Mouse (Mus musculus) midbrain, postnatal 0 days (tissue): Measurements from ENCODE around the gene Ddx10. TPM values are rescaled to one million over a fixed set of nuclear protein-coding genes. Genes with fewer than 3 reads are reported as not detected.

Source experiments
- ATAC-seq: fragments of 200-750 bp; cut with Nextera tagmentation; 2 replicates; pipeline ENCODE4 v1.8.0; 2017; ENCODE audit warnings: moderate number of reproducible peaks, mild to moderate bottlenecking, moderate TSS enrichment, moderate library complexity; ENCODE audit not compliant: low FRiP score
- DNase-seq: peaks from one replicate; pipeline ENCODE4 v3.0.0-alpha.2; 2015; ENCODE audit warnings: low spot score
- H3K27ac ChIP-seq: fragments of 300-500 bp; sonication (generic); 2 replicates; pipeline ENCODE4 v1.5.1; 2014; ENCODE audit warnings: low read depth, mild to moderate bottlenecking, low read length, mixed read lengths
- H3K27me3 ChIP-seq: fragments of 300-500 bp; sonication (generic); 2 replicates; pipeline ENCODE4 v1.6.1; 2014; ENCODE audit warnings: low read length, control low read depth, mixed read lengths; ENCODE audit not compliant: insufficient read depth
- H3K36me3 ChIP-seq: fragments of 300-500 bp; sonication (generic); 2 replicates; pipeline ENCODE4 v1.6.1; 2014; ENCODE audit warnings: low read length, control low read depth, mixed read lengths; ENCODE audit not compliant: insufficient read depth
- H3K4me1 ChIP-seq: fragments of 300-500 bp; sonication (generic); 2 replicates; pipeline ENCODE4 v1.6.1; 2014; ENCODE audit warnings: mild to moderate bottlenecking, control low read depth, antibody characterized with exemption, low read length, mixed read lengths; ENCODE audit not compliant: insufficient read depth
- H3K4me2 ChIP-seq: fragments of 300-500 bp; sonication (generic); 2 replicates; pipeline ENCODE4 v1.6.1; 2014; ENCODE audit warnings: low read depth, mild to moderate bottlenecking, low read length, mixed read lengths; ENCODE audit not compliant: poor library complexity, severe bottlenecking
- H3K4me3 ChIP-seq: fragments of 300-500 bp; sonication (generic); 2 replicates; pipeline ENCODE4 v1.5.1; 2014; ENCODE audit warnings: low read depth, mild to moderate bottlenecking, low read length, moderate library complexity
- H3K9ac ChIP-seq: fragments of 300-500 bp; sonication (generic); replicated peaks from 2 replicates; pipeline ENCODE4 v1.6.1; 2014; ENCODE audit warnings: mild to moderate bottlenecking, low read length, moderate library complexity, mixed read lengths; ENCODE audit not compliant: poor library complexity, severe bottlenecking
- H3K9me3 ChIP-seq: fragments of 300-500 bp; sonication (generic); 2 replicates; pipeline ENCODE4 v1.6.1; 2016; ENCODE audit warnings: low read length, control low read depth
- CTCF ChIP-seq: IDR thresholded peaks from 2 replicates; pipeline ENCODE4 v1.5.1; 2016; ENCODE audit warnings: antibody characterized with exemption, mild to moderate bottlenecking
- WGBS: fragments of 180-500 bp; shearing (Covaris S2); extraction: QIAGEN DNeasy Blood & Tissue Kit; methylation state at CpG from one replicate; pipeline ENCODE4 v1.1.7; 2014; 5-methylcytosine and 5-hydroxymethylcytosine counted together
- polyA plus RNA-seq: library from polyadenylated mRNA; unstranded; fragments of >200 nt; fragmentation: Nextera tagmentation; extraction: Ambion mirVana; gene quantifications from 2 replicates; pipeline ENCODE4 v1.2.1, GENCODE M21; 2015
- total RNA-seq: library from RNA; depleted of rRNA; stranded (reverse); fragments of >200 nt; gene quantifications from 2 replicates; pipeline ENCODE4 v1.2.3, GENCODE M21; 2014

Ddx10 gene
- total and polyA plus RNA-seq, 2 experiments from 2014 or later, result 10.0 to 19.3 TPM

GRCm38 (mm10) chr9:53095319-53096165 lies 152.3 kb downstream of the Ddx10 start:
- ATAC-seq (no peak), DNase-seq (peak; percentile 42)
- Histone ChIP-seq H3K27ac (no peak overlapping the region), H3K4me1 (no peaks in the 10 kb centered on the region), H3K36me3 (no peaks in the 10 kb centered on the region), H3K9me3 (no peaks in the 10 kb centered on the region), H3K4me2 (no peak overlapping the region), H3K27me3 (no peaks in the 10 kb centered on the region), H3K4me3 (no peak overlapping the region), H3K9ac (no peak overlapping the region)
- no peak for TF ChIP-seq CTCF
- 82% methylated on average over 5 of the region's 5 CpGs for WGBS

- 93% methylated on average over 7 of the region's 7 CpGs for WGBS
- DNase-seq (peak; percentile 40), ATAC-seq (no peak)
- H3K27ac ChIP-seq, result no peak overlapping the region
- TF ChIP-seq CTCF, result no peak
- H3K27me3 ChIP-seq, result no peaks in the 10 kb centered on the region
- H3K4me2 ChIP-seq, result no peak overlapping the region
- H3K36me3 ChIP-seq, result no peaks in the 10 kb centered on the region
- H3K9me3 ChIP-seq, result no peaks in the 10 kb centered on the region
- H3K9ac ChIP-seq, result no peak overlapping the region
- no peaks in the 10 kb centered on the region for H3K4me1 ChIP-seq
- H3K4me3 ChIP-seq, result no peak overlapping the region
Measured at GRCm38 (mm10) chr9:53094536-53094935, 153.3 kb downstream of the Ddx10 start.

- Histone ChIP-seq H3K9me3 (no peaks in the 10 kb centered on the region), H3K4me1 (no peaks in the 10 kb centered on the region), H3K27me3 (no peaks in the 10 kb centered on the region), H3K27ac (no peak overlapping the region), H3K4me2 (no peak overlapping the region), H3K9ac (no peak overlapping the region), H3K4me3 (no peak overlapping the region), H3K36me3 (no peaks in the 10 kb centered on the region)
- no peak for DNase-seq
- 57% methylated on average over 3 of the region's 3 CpGs for WGBS
- no peak for ATAC-seq
- no peak for TF ChIP-seq CTCF
Measured at GRCm38 (mm10) chr9:53077626-53078025, 170.2 kb downstream of the Ddx10 start.

- ATAC-seq, result no peak
- H3K9ac ChIP-seq, result no peak overlapping the region
- no peaks in the 10 kb centered on the region for H3K36me3 ChIP-seq
- no peaks in the 10 kb centered on the region for H3K9me3 ChIP-seq
- WGBS, result 77% methylated on average over 3 of the region's 3 CpGs
- DNase-seq, result no peak
- TF ChIP-seq CTCF, result no peak
- H3K4me2 ChIP-seq, result no peak overlapping the region
- H3K27me3 ChIP-seq, result no peaks in the 10 kb centered on the region
- no peak overlapping the region for H3K27ac ChIP-seq
- no peaks in the 10 kb centered on the region for H3K4me1 ChIP-seq
- no peak overlapping the region for H3K4me3 ChIP-seq
Measured at GRCm38 (mm10) chr9:53075931-53076330, 171.9 kb downstream of the Ddx10 start.

- H3K9ac ChIP-seq, result no peak overlapping the region
- H3K4me3 ChIP-seq, result no peak overlapping the region
- no peak for TF ChIP-seq CTCF
- no peaks in the 10 kb centered on the region for H3K4me1 ChIP-seq
- DNase-seq, result no peak
- ATAC-seq, result no peak
- no peaks in the 10 kb centered on the region for H3K9me3 ChIP-seq
- WGBS, result 87% methylated on average over 3 of the region's 3 CpGs
- no peaks in the 10 kb centered on the region for H3K27me3 ChIP-seq
- no peak overlapping the region for H3K27ac ChIP-seq
- H3K36me3 ChIP-seq, result no peaks in the 10 kb centered on the region
- H3K4me2 ChIP-seq, result no peak overlapping the region
Measured at GRCm38 (mm10) chr9:53074443-53074842, 173.4 kb downstream of the Ddx10 start.

- H3K4me1 ChIP-seq, result no peaks in the 10 kb centered on the region
- no peak overlapping the region for H3K4me3 ChIP-seq
- no peak overlapping the region for H3K27ac ChIP-seq
- H3K9me3 ChIP-seq, result no peaks in the 10 kb centered on the region
- no peaks in the 10 kb centered on the region for H3K27me3 ChIP-seq
- H3K9ac ChIP-seq, result no peak overlapping the region
- ATAC-seq, result no peak
- 92% methylated on average over 10 of the region's 10 CpGs for WGBS
- no peak overlapping the region for H3K4me2 ChIP-seq
- H3K36me3 ChIP-seq, result no peaks in the 10 kb centered on the region
- no peak for TF ChIP-seq CTCF
- DNase-seq, result no peak
Measured at GRCm38 (mm10) chr9:53073576-53074112, 174.2 kb downstream of the Ddx10 start.
